Mouse (Mus musculus) bone marrow, adult 2 months (tissue): ENCODE results near the gene Iqck. TPM values are rescaled to one million over a fixed set of nuclear protein-coding genes. Genes with fewer than 3 reads are reported as not detected.

Source experiments
- H3K27ac ChIP-seq: fragments of 200-500 bp; 2 replicates; pipeline ENCODE4 v1.5.1; 2012; ENCODE audit warnings: low read depth, mild to moderate bottlenecking, control low read depth, inconsistent platforms, low read length; ENCODE audit not compliant: control insufficient read depth, poor library complexity, insufficient read depth
- H3K4me1 ChIP-seq: fragments of 200-500 bp; 2 replicates; pipeline ENCODE4 v1.6.1; 2011; ENCODE audit warnings: low read length; ENCODE audit not compliant: control insufficient read depth, insufficient read depth
- H3K4me3 ChIP-seq: fragments of 200-500 bp; replicated peaks from 2 replicates; pipeline ENCODE3; 2011; ENCODE audit warnings: mild to moderate bottlenecking, low read depth, low read length, control low read depth; ENCODE audit not compliant: control insufficient read depth
- CTCF ChIP-seq: fragments of 200-500 bp; IDR thresholded peaks from 2 replicates; pipeline ENCODE4 v1.5.1; 2011; ENCODE audit warnings: low read length, control low read depth; ENCODE audit not compliant: control insufficient read depth, insufficient read depth
- POLR2A ChIP-seq: fragments of 200-500 bp; IDR thresholded peaks from 2 replicates; pipeline ENCODE4 v1.6.1; 2011; ENCODE audit warnings: low read depth, mild to moderate bottlenecking, control low read depth, low read length, borderline replicate concordance; ENCODE audit not compliant: control insufficient read depth
- WGBS: fragments of 180-500 bp; shearing (Covaris S2); methylation state at CpG from one replicate; pipeline ENCODE4 v1.1.7; 2018; 5-methylcytosine and 5-hydroxymethylcytosine counted together
- polyA plus RNA-seq: library from polyadenylated mRNA; stranded (reverse); fragments of >200 nt; gene quantifications from 2 replicates; pipeline ENCODE4 v1.2.4, GENCODE M21; 2011; ENCODE audit warnings: low replicate concordance; ENCODE audit not compliant: missing spikeins, insufficient read depth, insufficient read length

The Iqck gene
- polyA plus RNA-seq, 1 experiment, result not detected

DNA sequence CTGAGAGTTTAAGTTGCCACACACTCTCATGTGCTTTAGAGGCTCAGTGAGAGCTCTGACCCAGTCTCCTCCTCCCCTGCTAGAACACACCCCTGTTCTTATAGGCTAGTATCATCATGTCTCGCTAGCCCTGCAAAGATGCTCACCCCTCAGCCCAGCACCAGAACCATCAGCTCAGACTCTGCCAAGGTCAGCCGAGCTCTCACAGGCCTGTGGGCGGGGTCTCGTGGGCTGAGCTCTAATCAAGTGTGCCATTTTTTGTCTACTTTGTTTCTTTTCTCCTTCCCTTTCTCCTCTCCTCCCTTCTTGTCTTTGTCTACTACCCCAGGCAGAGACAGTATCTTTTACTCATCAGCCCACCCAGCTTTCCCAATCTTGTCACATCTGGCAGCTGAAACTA lies 130.2 kb downstream of the Iqck start:
- no peak for TF ChIP-seq CTCF
- no peak for TF ChIP-seq POLR2A
- Histone ChIP-seq H3K27ac (no peak overlapping the region), H3K4me3 (no peak overlapping the region), H3K4me1 (no peaks in the 10 kb centered on the region)
- 66% methylated on average over 4 of the region's 4 CpGs for WGBS

DNA sequence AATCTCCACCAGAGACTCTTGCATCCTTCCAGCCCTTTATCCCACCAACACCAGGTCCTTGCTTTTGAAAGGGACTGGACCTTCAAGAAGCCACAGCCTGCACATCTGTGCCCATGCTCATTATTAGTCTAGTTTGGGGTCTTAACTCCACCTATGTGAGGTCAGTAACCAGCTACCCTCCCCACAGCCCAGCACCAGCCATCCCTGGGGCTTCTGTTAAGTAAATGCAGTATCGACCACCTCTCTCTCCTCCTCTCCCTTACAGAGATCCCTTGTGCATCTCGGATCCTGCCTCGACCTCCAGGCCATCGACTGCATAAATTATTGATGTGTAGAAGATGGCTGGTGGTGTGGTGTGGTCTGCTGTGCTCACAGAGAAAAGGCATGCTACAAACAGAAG lies 130.8 kb downstream of the Iqck start:
- H3K27ac ChIP-seq, result no peak overlapping the region

DNA sequence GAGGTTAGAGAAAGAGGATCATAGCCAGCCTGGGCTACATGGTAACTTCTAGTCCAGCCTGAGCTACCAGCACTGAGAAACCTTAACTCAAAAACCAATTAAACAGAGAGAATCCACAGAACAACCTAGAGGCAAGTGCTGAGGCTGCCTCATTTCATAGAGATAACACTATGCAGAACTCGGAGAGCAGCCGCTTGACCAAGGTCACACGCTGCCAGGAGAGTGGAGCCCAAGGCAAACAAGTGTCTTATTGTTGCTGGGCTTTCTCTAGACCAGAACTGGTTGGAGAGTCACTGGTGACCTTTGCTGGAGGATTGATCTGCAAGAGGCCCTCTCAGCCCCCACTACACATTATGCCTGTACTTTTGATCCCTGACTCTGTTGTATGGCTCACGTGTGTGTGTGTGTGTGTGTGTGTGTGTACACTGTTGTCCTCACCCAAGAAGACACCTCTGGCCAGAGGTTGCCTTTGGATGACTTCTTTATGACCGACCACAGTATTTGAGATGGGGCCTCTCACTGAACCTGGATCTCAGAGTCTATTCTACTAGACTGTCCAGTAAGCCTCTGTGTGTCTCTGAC lies 133.8 kb downstream of the Iqck start:
- H3K4me3 ChIP-seq, result no peak overlapping the region
- H3K27ac ChIP-seq, result no peak overlapping the region
- no peak for TF ChIP-seq POLR2A
- WGBS, result 82% methylated on average over 5 of the region's 5 CpGs
- H3K4me1 ChIP-seq, result no peaks in the 10 kb centered on the region

More for the DNA sequence above, 130.8 kb downstream of the Iqck start:
- TF ChIP-seq POLR2A (no peak), CTCF (no peak)
- 79% methylated on average over 4 of the region's 4 CpGs for WGBS
- H3K4me1 ChIP-seq, result no peaks in the 10 kb centered on the region
- H3K4me3 ChIP-seq, result no peak overlapping the region

DNA sequence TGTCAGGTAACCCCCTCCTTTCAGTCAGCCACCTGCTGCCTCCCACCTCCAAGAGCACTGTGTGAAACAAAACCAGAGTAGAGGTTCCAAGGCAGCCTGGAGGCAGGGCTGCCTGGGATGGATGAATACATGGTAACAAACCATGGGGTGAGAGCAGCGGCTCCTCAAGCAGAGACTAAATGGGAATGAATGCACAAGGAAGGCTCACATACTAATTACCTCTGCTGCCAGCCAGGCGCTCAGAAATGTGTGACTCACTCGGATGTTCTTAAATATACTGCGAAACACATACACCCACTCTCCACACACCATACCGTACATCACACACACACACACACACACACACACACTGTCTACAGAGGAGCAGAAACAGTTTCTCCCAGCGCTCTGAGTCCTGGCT lies 134.7 kb downstream of the Iqck start:
- TF ChIP-seq CTCF (no peak), POLR2A (no peak)
- WGBS, result 86% methylated on average over 6 of the region's 6 CpGs

DNA sequence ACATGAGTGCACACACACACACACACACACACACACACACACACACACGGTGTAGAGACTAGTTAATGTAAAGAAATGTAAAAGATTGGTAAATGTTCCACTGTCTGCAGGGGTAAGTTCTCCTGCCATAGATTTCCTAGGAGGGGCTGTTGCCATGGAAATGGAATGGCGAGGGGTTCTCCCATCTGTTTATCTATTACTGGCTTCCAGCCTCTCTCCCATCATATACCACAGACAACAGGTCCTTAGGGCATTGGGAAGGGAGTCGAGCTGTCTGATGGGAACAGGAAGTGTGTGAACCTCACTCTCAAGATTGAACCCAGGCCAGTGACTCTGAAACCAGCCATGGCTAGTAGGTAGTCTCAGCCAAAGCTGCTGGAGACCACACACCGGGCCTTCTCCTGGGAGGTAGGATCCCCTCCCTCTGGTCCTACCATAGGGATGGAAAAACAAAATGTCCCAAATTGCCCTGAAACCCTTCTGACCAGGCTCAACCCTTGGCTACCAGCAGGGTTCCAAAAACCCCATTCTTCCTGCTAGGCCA lies 135.9 kb downstream of the Iqck start:
- H3K4me3 ChIP-seq, result no peak overlapping the region
- 52% methylated on average over 4 of the region's 4 CpGs for WGBS
- H3K27ac ChIP-seq, result no peak overlapping the region
- no peaks in the 10 kb centered on the region for H3K4me1 ChIP-seq
- TF ChIP-seq POLR2A (no peak), CTCF (no peak)

More for the DNA sequence above, 134.7 kb downstream of the Iqck start:
- no peak overlapping the region for H3K27ac ChIP-seq
- H3K4me3 ChIP-seq, result no peak overlapping the region
- H3K4me1 ChIP-seq, result no peaks in the 10 kb centered on the region

DNA sequence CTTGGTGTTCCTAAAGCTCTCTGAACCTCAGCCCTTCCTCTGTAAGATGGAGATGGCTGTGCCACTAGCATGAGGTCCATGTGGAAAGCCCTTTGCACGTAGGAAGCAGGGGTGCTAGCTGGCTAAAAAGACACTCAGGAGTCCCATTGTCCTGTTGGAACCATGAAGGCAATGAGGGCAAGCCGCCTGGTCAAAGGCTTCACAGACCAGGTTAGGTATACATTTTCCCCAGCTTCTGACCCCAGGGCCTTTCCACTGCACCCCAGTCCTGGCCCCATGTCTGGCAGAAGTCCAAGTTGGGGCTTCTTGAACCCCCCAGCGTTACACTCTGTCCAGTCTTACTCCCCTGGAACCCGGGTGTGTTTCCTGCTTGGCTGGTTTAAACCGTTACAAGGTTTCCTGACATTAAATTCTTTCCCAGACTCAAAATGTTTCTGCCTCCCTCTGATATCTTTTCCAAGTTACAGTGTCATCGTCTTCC lies 136.6 kb downstream of the Iqck start:
- Histone ChIP-seq H3K4me1 (no peaks in the 10 kb centered on the region), H3K27ac (no peak overlapping the region), H3K4me3 (no peak overlapping the region)
- 49% methylated on average over 6 of the region's 6 CpGs for WGBS
- TF ChIP-seq POLR2A, result no peak
- TF ChIP-seq CTCF, result no peak

DNA sequence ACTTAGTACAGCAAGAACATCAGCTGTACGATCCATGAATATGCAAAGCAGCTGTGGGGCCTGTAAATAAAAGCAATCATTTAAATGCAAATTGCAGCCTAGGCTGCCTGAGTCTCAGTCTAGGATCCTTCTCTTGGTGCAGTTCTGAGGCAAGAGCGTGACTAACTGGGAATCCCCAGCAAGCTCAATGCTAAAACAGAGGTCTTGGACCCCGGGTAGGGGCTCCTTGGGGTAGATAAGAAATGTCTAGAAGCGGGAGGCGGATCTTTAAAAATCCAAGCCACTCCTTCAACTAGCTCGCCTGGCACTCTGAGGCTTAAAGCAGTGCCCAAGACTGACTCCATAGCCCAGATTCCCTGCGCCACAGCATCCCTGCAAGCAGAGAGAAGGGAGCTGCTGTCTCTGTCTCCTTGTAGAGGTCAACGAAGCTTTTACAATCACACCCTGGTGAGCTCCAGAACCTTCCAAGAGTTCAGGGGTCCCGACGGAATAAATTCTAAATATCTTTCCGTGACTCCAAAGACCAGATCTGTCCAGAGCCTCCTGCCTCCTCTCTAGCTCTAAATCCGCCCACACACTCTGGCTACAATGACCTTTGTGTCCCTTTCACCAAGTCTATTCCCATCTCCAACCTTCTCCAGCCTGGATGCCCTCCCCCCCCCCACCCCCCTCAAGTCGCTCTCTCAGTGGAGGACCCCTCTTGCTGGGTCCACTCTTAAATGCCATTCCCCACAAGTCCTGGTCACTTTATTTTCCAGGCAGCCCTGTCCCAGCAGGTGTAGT lies 137.3 kb downstream of the Iqck start:
- TF ChIP-seq POLR2A (no peak), CTCF (no peak)
- Histone ChIP-seq H3K27ac (no peak overlapping the region), H3K4me1 (no peaks in the 10 kb centered on the region), H3K4me3 (no peak overlapping the region)
- 74% methylated on average over 13 of the region's 13 CpGs for WGBS

DNA sequence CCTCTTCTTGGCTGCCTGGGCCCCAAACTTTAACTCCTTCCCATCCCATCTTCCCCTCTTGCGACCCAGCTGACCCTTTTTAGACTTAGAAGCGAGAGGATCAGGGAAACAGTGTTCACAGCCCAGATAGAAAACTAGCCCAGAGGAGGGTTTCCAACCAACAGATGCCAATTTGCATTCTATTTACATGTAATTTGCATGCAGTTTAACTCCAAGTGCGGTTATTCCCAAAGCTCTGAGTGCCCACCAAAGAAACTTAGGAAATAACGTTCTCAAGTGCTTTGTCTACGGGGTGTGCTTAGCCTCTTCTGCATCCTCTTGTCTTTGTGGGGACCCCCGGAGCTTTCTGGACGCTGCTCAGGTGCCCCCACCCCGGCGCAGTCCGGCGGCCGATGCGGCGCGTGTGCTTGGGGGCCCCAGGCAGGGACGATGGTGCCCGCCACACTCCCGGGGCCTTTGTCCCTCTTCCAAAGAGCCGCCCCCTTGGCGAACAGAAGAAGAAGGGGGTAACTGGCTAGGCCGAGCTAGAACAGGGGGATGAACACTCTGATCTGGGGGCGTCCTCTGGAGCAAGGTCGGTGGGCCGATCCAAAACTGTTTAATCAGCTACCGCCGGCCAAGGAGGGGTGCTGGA lies 138.2 kb downstream of the Iqck start:
- TF ChIP-seq CTCF (no peak), POLR2A (no peak)
- WGBS, result 6% methylated on average over 26 of the region's 26 CpGs
- Histone ChIP-seq H3K4me1 (no peaks in the 10 kb centered on the region), H3K4me3 (no peak overlapping the region), H3K27ac (no peak overlapping the region)
